Mouse (Mus musculus) erythroblast, adult 5-6 weeks (primary cell): Measurements from ENCODE around the gene Itfg1. TPM values are rescaled to one million over a fixed set of nuclear protein-coding genes. Genes with fewer than 3 reads are reported as not detected.
"Not testable (repeated sequence)": the region's sequence is repeated elsewhere in the genome, so short reads cannot be mapped to it uniquely, and the experiment has no call there.

Source experiments
- ATAC-seq: replicated peaks from 2 replicates; pipeline ENCODE4 v1.8.0; 2016; ENCODE audit warnings: moderate number of reproducible peaks, mild to moderate bottlenecking, moderate TSS enrichment, inconsistent platforms; ENCODE audit not compliant: poor library complexity, low FRiP score, severe bottlenecking
- total RNA-seq, 2 experiments: library from RNA; stranded (forward) in 1 of 2; stranded (reverse) in 1 of 2; fragments of 150-400 nt in 1 of 2; fragments of 200-764, 138-1000 nt in 1 of 2; gene quantifications; 2 replicates each; pipeline versions ENCODE4 v1.2.3 to v1.2.4; 2015 to 2017; ENCODE audit warnings: low replicate concordance in 2 of 2

Itfg1 gene
- total RNA-seq (2015; ENCODE audit: low replicate concordance): 18.2 and 20.4 TPM in 2 replicates
- 17.6 and 19.4 TPM in 2 replicates for total RNA-seq (2017; ENCODE audit: low replicate concordance)

GRCm38 (mm10) chr8:85840657-85841488 lies at the start of gene Itfg1, which contains the start of gene Phkb:
Gene Itfg1 (minus strand): TSS chr8:85840921.
Gene Phkb (plus strand): TSS chr8:85840959.
- peak; percentile 88 for ATAC-seq

- ATAC-seq: no peak
Observed at GRCm38 (mm10) chr8:85884811-85885210, 44.1 kb upstream of the Itfg1 start.

- no peak for ATAC-seq
Observed at GRCm38 (mm10) chr8:85879624-85880023, 38.9 kb upstream of the Itfg1 start.

GRCm38 (mm10) chr8:85877976-85878375 lies 37.3 kb upstream of the Itfg1 start:
- no peak for ATAC-seq

GRCm38 (mm10) chr8:85871660-85872059 lies 30.9 kb upstream of the Itfg1 start:
- no peak for ATAC-seq

- ATAC-seq: no peak
Observed at GRCm38 (mm10) chr8:85862381-85862780, 21.7 kb upstream of the Itfg1 start.

- no peak for ATAC-seq
Observed at GRCm38 (mm10) chr8:85860612-85861011, 19.9 kb upstream of the Itfg1 start.

- ATAC-seq: not testable (repeated sequence)
Observed at GRCm38 (mm10) chr8:85857227-85857896, 16.6 kb upstream of the Itfg1 start.

GRCm38 (mm10) chr8:85854220-85855123 lies 13.8 kb upstream of the Itfg1 start:
- ATAC-seq: no peak

GRCm38 (mm10) chr8:85845887-85846286 lies 5.2 kb upstream of the Itfg1 start:
- no peak for ATAC-seq

GRCm38 (mm10) chr8:85841489-85841795 lies 721 bp upstream of the Itfg1 start:
- no peak for ATAC-seq

- ATAC-seq: peak; percentile 26
Observed at GRCm38 (mm10) chr8:85839916-85840656, 635 bp downstream of the Itfg1 start.

GRCm38 (mm10) chr8:85813621-85814020 lies 27.1 kb downstream of the Itfg1 start:
- no peak for ATAC-seq

GRCm38 (mm10) chr8:85801408-85801807 lies 39.3 kb downstream of the Itfg1 start:
- no peak for ATAC-seq

- ATAC-seq: no peak
Observed at GRCm38 (mm10) chr8:85800164-85800563, 40.6 kb downstream of the Itfg1 start.

GRCm38 (mm10) chr8:85796392-85796791 lies 44.3 kb downstream of the Itfg1 start:
- ATAC-seq: not testable (repeated sequence)

- no peak for ATAC-seq
Observed at GRCm38 (mm10) chr8:85788341-85788740, 52.4 kb downstream of the Itfg1 start.

GRCm38 (mm10) chr8:85787909-85788308 lies 52.8 kb downstream of the Itfg1 start:
- ATAC-seq: no peak

GRCm38 (mm10) chr8:85785506-85785905 lies 55.2 kb downstream of the Itfg1 start:
- no peak for ATAC-seq
